Mouse (Mus musculus): ENCODE data around the gene Slco4a1.

The Slco4a1 gene

GRCm38 (mm10) chr2:180508455-180509115 is 52.5 kb downstream of the Slco4a1 start:
- DNase-seq: no peak

DNA sequence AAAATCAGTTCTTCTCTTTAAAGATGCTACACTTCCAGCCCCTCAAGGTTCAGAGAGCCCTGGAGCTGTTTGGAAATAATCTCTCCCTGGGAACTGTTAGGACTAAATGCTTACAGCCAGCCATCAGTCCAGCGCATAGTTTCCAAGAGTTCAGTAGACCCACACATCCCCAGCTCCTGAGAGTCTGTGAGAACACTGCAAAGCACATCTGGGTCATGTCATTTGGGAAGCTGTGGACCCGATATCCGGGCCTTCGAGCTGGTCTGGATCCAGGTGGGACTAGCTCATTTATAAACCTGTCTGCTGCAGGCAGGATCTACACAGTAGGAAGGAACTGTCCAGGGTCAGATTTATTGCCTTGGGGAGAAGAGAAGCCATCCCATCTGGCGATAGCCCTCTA is 54.8 kb downstream of the Slco4a1 start:
- DNase-seq: no peak

DNA sequence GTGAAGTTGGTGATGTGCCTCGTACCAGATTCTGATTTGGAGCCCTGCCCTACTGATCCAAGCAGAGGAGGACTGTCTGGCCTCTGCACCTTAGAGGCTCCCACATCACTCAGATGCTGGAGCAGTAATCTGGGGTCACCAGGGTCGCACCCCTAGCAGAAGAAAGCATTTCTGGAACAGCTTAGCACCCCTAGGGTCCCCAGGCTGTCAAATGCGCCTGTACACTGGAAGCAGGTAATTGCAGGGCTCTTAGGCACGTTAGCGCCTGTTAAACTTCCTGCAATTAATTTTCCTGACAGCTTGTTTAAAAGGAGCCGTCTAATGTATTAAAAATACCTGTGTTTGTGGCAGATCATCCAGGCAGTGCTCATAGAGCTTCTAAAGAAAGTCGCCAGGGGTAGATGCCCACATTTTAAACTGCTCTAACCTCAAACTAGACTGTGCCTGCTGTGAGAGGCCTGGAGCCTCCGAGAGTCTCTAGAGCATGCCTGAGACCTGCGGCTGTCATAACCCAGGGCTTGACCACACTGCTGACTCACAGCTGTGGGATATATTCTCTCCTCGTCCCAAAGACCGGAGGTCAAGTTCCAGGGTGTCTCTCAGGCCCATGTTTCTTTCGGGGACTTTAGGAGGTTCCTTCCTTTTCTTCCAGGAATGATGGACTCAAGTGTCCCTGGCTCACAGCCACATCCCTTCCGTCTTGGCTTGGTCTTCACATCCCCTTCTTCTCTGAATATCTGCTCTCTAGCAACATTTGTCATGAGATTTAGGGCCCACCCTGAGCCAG is 56.0 kb downstream of the Slco4a1 start:
- no peak for DNase-seq

- DNase-seq: no peak
These were observed 57.0 kb downstream of the Slco4a1 start for GRCm38 (mm10) chr2:180513019-180513418.

DNA sequence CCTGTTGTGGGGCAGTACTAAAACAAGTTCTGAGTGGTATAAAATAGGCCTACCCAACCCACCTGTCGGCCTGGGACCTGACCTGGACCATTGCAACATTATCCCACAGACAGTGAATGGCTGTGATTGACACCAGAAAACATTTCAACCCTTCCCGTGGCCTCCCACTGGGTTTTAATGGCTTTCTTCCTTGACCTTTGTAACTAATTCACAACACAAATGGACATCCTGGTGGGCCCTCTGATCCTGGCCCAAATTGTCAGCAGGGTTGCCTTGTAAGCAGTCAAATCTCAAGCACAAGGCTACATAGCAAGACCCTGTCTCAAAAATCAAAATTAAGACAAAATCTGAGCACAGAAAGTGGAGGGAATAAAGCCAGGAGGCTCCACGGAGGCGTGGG is 57.8 kb downstream of the Slco4a1 start:
- DNase-seq: no peak

DNA sequence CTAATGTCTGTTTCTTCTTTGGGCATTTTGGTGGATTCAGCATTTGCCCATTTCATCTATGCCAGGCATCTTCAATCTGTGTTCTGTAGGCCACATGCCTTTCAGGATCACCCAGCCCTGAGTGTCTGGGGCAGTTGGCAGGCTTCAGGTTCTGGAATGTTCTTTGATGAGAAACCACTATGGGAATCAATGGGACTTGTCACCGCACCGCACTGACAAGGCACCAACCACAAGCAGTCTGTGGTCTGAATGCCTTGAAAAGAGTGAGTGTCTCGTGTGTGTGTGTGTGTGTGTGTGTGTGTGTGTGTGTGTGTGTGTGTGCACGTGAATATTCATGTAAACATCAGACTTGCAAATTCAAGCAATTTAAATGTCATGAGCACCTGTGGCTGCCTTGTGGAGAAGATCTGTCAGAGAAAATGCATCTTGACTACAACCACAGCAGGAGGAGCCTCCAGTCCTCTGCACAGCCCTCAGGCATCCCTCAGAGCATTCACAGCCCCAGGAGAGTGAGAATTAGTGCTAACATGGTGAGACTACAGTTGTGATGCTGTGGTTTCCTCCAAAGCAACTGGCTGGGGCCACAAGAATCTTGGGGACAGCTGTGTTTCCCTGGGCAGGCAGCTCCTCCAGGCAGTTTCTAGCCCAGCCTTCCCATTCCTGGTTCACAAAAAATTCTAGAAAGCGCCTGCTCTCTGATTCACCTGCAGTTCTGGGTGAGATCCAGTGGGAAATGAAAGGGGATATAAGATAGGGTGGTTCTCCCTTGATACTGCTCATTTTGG is 65.6 kb downstream of the Slco4a1 start:
- no peak for DNase-seq

DNA sequence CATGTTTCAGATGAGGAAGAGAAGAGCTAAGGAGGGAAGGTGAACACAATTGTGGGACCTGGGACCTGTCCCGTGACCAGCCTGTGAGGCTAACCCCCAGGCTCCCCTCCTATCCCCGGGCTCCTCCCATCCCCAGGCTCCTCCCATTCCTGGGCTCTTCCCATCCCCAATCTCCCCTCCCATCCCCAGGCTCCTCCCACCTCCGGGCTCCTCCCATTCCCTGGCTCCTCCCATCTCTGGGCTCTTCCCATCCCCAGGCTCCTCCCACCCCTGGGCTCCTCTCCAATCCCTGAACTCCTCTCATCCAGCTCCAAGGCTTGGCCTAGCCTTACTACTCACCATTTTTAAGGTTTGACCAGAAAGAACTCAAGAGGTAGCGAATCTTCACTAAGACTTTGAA is 66.8 kb downstream of the Slco4a1 start:
- DNase-seq: no peak
